Mouse (Mus musculus) forelimb bud, embryonic 11.5 days (tissue): ENCODE measurements around the gene Pbld1.
A peak's percentile ranks its signal among the peaks of the same experiment; 100 is the strongest.
"Not testable (repeated sequence)": the region's sequence is repeated elsewhere in the genome, so short reads cannot be mapped to it uniquely, and the experiment has no call there.

ENCODE experiments used
- DNase-seq: peaks from one replicate; pipeline ENCODE4 v3.0.0-alpha.2; 2012; ENCODE audit warnings: low read depth, low spot score

The Pbld1 gene

GRCm38 (mm10) chr10:63039867-63040628 lies 19.9 kb upstream of the Pbld1 start:
- no peak for DNase-seq

DNA sequence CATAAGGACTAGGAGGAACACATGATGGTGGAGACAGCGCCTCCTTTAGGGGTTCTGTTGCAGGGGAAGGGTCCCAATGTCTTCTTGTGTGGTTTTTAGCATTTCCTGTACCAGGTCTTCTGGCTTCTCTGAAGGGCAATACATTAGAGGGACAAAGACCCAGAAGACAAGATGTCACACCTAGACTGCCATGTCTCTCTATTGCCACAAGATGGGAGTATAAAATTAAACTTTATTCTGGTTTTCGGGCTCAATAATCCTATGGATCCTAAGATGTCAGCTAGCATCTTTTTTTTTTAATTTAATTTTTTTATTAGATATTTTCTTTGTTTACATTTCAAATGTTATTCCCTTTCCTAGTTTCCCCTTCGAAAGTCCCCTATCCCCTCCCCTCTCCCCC lies 16.8 kb upstream of the Pbld1 start:
- no peak for DNase-seq

DNA sequence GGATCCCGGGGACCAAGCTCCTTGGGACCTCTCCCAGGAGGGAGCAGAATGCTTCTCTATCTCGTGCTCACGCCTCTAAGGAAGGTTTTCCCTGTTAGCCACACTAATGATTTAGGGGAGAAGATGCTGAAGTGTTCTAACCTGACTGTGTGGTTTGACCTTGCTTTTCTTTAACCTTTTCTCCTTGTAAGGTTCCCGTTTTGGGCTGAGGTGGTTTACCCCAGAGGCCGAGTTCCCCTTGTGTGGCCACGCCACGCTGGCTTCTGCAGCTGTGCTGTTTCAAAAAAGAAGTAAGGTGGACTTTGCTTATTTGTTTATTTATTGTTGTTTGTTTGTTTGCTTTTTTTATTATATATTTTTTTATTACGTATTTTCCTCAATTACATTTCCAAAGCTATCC lies 12.2 kb upstream of the Pbld1 start:
- DNase-seq: no peak

DNA sequence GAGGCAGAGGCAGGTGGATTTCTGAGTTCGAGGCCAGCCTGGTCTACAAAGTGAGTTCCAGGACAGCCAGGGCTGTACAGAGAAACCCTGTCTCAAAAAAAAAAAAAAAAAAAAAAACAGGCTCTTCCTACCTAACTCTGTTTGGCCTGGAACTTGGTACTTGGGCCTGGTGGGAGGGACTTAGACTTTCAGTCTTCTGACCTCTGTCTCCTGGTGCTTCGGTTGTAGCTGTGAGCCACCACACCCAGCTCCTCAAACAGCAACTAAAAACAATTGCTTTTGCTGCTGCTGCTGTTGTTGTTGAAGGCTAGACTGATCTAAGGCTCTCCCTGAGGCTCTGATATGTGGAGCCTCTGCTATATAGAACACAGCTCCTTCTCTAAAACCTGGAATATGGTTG lies 10.9 kb upstream of the Pbld1 start:
- no peak for DNase-seq

GRCm38 (mm10) chr10:63051267-63051666 lies 8.7 kb upstream of the Pbld1 start:
- DNase-seq: no peak

GRCm38 (mm10) chr10:63052011-63052410 lies 8.0 kb upstream of the Pbld1 start:
- DNase-seq: no peak

GRCm38 (mm10) chr10:63053007-63053406 lies 7.0 kb upstream of the Pbld1 start:
- DNase-seq: no peak

GRCm38 (mm10) chr10:63054071-63054470 lies 5.9 kb upstream of the Pbld1 start:
- not testable (repeated sequence) for DNase-seq

- DNase-seq: no peak
Measured at GRCm38 (mm10) chr10:63054586-63054985, 5.4 kb upstream of the Pbld1 start.

- DNase-seq: no peak
Measured at GRCm38 (mm10) chr10:63056966-63057750, 2.8 kb upstream of the Pbld1 start.

GRCm38 (mm10) chr10:63060406-63060805 lies 444 bp downstream of the Pbld1 start:
- no peak for DNase-seq

DNA sequence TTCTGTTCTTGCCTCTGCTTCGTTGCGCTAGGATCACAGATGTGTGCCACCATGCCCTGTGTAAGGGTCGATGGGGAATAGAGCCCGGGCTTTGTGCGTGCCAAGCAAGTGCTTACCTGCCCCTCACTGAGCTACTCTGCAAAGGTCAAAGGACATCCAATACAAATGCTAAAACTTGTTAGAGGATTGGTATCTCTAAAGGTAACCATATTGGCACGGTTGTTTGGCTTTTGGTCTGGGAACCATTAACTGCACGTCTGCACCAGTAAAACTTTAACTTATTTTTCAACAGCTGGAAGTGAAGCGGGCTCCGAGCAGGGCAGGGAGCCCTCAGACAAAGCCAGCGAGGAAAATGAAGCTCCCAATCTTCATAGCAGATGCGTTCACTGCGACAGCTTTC lies 1.3 kb downstream of the Pbld1 start:
- DNase-seq: no peak

- DNase-seq: no peak
Measured at GRCm38 (mm10) chr10:63062696-63063095, 2.7 kb downstream of the Pbld1 start.

DNA sequence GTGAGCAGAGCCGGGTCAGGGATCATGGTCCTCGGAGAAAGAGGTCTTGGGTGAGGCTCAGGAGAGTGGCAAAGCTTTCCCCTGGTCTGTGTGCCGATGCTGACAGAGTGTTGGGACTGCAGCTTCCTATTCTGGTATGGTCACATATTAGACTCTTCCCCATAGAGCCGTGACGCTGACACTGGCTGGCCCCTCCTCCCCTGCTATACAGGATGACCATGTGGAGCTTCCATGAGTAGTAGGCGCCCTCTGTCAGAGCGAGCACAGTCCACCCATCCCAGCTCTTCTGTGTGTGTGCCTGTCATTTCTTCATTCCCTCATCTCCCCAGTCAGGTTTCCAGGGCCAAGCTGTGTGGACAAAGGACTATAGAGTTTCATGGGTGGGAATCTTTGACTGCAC lies 3.4 kb downstream of the Pbld1 start:
- no peak for DNase-seq

- DNase-seq: no peak
Measured at GRCm38 (mm10) chr10:63064516-63064915, 4.6 kb downstream of the Pbld1 start.

- no peak for DNase-seq
Measured at GRCm38 (mm10) chr10:63065561-63065960, 5.6 kb downstream of the Pbld1 start.

- DNase-seq: peak; percentile 67
Measured at GRCm38 (mm10) chr10:63065988-63066387, 6.0 kb downstream of the Pbld1 start.

GRCm38 (mm10) chr10:63086304-63086703 lies 26.3 kb downstream of the Pbld1 start:
- DNase-seq: no peak

DNA sequence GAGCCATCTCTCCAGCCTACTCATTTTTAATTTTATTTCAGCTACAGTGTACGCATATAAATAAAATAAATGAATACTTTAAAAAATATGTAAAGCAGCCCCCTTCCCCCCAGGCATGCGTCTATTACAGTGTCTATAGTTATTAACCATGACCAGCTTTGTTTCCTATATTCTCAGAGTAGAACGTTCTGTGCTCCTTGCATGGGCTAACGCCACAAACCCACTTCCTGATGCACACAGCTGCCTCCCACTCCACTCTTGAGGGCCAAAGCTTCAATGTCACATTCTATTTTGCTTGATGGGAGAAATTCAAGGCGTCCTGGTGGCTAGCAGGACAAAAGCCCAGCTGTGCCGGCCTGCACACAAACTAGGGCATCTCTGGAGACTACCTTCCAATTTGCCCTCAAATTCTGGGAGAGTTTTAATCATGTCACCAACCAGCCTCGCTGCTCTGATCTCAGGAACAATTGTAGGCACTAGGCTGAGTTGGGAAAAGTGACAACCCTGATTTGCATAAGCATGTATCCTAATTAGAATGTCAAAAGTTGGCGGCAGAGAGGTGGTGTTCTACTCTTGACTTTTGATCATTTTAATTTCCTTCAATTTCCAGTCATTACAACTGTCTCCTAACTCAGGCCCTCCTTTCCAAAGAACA lies 29.3 kb downstream of the Pbld1 start:
- no peak for DNase-seq

DNA sequence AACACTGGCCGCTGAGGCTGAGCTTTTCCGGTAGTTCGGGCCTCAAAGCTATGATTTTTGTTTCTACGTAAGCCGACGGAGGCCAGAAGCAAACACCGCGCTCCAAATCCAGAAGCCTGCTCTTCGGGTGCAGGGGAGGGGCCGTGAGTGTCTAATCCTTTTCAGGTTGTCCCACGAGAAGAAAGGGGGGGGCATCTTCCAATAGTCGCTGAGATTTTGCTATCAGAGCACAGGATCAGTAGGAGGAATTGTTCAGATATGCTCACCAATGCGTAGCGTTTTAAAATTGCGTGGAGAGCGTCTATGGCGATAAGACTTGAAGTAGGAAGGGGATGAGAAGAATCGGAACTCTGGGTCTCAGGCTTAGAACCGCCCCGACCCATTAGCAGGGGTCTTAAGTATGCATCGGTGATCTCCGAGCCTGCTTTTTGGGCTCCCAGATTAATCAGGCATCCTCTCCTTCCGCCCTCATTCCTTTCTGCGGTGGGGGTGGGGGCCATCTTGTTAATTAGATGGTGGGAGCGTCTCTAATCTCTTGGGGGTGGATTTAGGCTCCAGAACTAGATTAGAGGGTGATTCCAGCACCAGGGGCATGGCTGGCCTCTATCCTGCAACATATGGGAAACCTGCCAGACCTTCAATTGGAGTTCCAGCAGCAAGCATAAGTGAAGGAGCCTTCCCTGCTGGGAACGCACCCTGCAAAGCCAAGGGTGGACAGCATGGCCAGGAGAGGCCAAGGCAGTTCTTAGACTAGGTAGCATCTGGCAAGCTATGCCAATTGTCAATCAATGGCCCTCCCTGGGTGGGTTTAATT lies 30.0 kb downstream of the Pbld1 start:
- no peak for DNase-seq

- DNase-seq: no peak
Measured at GRCm38 (mm10) chr10:63091915-63092314, 32.0 kb downstream of the Pbld1 start.
